Mouse (Mus musculus) spleen, postnatal 14 days (tissue): ENCODE measurements around the gene Bcl2l10.
A peak's percentile ranks its signal among the peaks of the same experiment; 100 is the strongest.
"Not testable (repeated sequence)": the region's sequence is repeated elsewhere in the genome, so short reads cannot be mapped to it uniquely, and the experiment has no call there.

Experiments
- DNase-seq, 2 experiments: peaks; one replicate each; pipeline ENCODE4 v3.0.0; 2021 to 2022; ENCODE audit warnings: low spot score in 2 of 2

Gene Bcl2l10

GRCm38 (mm10) chr9:75342433-75342832, 5.1 kb upstream of the Bcl2l10 start:
- no peak for DNase-seq

- no peak for DNase-seq
These were observed 508 bp downstream of the Bcl2l10 start for GRCm38 (mm10) chr9:75348066-75348465.

- no peak for DNase-seq
These were observed 1.1 kb downstream of the Bcl2l10 start for GRCm38 (mm10) chr9:75348641-75349040.

DNA sequence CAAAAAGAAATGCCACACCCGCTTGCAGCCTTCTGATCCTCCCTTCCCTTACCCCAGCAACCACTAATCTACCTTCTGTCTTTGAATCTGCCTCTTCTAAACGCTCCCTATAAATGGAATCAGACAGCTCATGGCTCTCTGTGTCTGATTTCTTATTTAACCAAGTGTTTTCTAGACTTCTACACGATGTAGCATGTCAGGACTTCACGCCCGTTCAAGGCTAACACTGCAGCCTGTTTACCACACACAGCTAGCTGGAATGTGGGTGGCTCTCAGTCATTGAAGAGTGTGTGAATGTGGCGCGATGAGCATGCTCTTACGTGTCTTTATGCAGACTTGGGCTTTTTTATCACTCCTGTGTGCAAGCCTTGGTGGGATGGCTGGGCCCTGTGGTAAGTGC, 5.5 kb downstream of the Bcl2l10 start:
- no peak for DNase-seq

DNA sequence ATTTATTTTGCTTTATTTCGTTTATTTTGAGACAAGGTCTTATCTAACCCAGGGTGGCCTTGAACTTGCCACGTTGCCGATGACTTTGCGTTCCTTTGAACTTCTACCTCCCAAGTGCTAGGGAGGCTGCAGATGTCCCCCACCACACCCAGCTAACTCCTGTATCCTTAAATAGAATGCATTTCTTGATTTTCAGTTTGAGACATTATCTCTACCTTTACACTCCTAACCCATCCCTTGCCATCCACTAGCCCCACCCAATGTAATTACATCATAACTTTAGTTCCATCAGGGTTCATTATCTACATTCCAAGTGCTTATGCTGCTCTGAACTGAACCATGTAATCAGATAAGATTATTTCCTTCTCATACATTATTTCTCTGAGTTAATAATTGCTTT, 8.2 kb downstream of the Bcl2l10 start:
- no peak for DNase-seq

GRCm38 (mm10) chr9:75357087-75357654, 9.6 kb downstream of the Bcl2l10 start:
- DNase-seq = no peak

DNA sequence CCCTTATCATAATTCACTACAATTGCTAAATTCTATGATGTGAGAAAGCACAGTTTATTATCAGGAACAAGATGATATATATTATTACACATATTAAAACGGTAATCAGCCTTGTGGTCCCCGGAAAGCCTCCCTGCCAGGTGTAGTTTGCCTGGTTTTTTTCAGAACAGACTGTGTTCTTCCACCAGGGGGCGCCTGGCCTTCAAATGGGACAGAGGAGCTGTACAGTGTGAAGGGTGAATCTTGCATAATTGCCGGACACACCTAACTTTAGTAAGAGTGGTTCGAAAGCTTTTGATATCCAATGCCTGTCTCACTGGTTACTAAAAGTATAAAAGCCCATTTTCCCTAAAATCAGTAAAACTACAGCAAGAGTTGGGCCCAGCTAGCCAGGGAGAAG, 14.1 kb downstream of the Bcl2l10 start:
- peak; percentile 49 to 75 for DNase-seq

GRCm38 (mm10) chr9:75362201-75362600, 14.6 kb downstream of the Bcl2l10 start:
- no peak for DNase-seq

GRCm38 (mm10) chr9:75363001-75363400, 15.4 kb downstream of the Bcl2l10 start:
- no peak for DNase-seq

GRCm38 (mm10) chr9:75363702-75364101, 16.1 kb downstream of the Bcl2l10 start:
- not testable (repeated sequence) for DNase-seq

GRCm38 (mm10) chr9:75365195-75365594, 17.6 kb downstream of the Bcl2l10 start:
- DNase-seq = no peak

DNA sequence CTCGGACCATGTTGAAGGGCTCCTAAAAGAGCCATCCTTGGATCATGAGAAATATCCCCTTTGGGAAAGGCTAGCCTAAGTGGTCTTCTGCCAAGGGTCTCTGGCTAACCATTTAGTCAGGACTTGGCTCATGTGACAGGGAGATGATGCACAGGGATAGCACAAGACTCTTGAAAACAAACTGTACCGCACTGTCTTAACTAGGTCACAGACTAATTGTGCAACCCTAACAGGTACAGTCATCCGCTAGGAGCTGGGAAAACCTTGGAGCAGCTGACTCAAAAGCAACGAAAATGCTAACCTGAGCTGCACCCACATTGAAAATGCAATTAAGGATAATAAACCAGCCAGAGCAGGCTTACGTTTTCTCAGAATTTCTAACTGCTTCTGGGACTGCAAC, 18.6 kb downstream of the Bcl2l10 start:
- DNase-seq = no peak

GRCm38 (mm10) chr9:75368779-75369178, 21.2 kb downstream of the Bcl2l10 start:
- no peak for DNase-seq

DNA sequence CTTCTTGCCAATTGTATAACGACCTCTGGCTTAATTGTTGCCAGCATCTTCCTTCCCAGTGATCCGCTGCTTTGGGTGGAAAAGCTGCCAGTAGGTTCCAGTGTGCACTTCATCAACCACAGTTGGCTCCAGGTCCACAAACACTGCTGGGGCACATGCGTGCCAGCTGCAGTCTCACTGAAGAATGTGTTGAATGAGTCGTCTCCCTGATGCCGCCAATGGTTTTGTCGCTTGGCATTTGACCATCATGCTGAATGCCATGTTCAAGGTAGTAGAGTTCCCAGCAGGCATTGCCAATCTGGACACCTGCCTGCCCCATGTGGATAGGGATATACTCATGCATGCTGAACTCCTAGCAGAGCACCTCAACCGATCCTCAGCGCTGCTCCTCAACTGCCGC, 28.0 kb downstream of the Bcl2l10 start:
- DNase-seq = no peak

DNA sequence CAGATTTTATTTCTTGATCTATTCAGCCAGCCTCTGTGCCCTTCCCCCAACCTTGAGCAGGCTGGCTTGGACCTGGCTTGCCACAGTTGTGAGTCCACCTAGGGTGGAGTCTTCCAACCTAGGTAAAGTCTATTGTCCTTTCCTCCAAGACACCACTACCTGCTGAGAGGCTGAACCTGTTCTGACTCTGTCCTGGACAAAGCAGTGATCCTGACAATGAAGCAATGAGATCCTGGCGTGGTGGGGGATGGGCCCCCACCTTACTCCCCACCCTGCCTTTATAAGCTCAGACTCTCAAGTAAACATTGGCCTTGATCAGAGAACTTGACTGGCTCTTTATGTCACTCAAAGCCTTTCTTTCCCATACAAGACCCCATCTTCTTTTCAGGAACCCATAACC, 28.9 kb downstream of the Bcl2l10 start:
- no peak for DNase-seq

GRCm38 (mm10) chr9:75378774-75379173, 31.2 kb downstream of the Bcl2l10 start:
- no peak for DNase-seq

- no peak for DNase-seq
These were observed 35.3 kb downstream of the Bcl2l10 start for GRCm38 (mm10) chr9:75382825-75383224.

- no peak for DNase-seq
These were observed 36.2 kb downstream of the Bcl2l10 start for GRCm38 (mm10) chr9:75383785-75384184.

DNA sequence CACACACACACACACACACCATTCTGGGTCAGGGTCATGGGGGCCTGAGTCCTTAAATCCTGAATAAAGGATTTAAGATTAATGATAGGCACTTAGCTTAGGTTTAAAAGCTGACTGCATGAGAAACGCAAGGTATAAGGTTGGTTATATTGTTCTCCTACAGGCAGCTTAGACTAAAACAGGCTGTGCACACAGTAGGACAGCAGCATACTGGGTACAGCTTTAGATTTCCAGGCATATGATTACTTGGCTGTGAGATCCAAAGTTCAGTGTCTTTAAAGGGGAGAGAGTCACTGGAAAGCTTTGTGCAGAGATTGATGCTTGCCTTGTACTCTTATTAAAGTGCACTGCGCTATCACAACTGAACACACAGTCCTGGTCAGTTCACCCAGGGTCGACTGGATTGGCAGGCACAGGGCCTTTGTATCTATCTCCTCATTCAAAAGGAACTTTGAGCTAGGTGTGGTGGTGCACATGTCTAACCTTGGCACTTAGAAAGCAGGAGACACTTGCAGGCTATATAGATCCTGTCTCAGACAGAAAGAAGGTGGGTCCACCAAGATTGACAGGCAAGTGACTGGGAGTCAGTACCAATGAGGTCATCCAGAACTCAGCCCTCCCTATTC, 36.9 kb downstream of the Bcl2l10 start:
- DNase-seq = no peak

- no peak for DNase-seq
These were observed 37.8 kb downstream of the Bcl2l10 start for GRCm38 (mm10) chr9:75385218-75385974.

DNA sequence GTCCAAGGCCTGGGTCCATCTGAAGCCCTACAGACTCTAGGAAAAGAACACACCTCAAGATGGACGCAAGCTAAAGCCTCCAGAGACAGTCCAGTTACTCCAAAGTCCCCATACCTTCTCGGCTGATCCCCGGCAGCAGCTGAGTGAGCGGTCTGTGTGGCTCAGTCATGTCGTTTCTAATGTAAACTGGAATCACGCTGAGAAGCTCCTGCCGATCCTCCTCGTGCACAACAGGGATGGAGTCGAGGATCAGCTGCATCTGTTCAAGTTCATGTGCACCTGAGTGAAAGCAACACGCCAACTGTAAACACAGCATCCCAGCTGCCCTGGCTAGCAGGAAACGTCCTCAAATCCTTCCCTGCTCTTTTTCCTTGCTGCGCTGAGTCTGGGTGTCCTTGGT, 45.7 kb downstream of the Bcl2l10 start:
- no peak for DNase-seq

GRCm38 (mm10) chr9:75395971-75396370, 48.4 kb downstream of the Bcl2l10 start:
- no peak for DNase-seq

DNA sequence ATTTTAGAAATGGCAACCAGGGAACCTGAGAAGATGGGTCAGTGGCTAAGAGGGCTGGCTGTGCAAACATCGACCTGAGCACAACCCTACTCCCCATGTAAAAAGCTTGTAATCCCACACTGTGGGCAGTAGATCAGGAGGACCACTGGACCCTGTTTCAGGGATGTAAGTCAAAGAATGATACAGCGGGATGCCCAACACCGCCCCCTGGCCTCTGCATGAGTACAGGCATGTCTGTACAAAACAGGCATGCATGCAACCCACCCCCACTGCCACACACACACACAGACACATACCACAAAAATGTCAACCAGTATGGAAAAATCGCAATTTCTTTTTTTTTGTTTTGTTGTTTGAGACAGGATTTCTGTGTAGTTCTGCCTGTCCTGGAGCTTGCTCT, 51.5 kb downstream of the Bcl2l10 start:
- no peak for DNase-seq
